In genomic region chr12:16872006-16872405, GRCm38 (mm10) we compare ENCODE assay signal across 30 mouse cellular contexts.
"Had no signal": no experiment of that assay in that cellular context is flagged by ENCODE, and none has a peak within 500 bp of the region (broad histone marks: within the 10 kb centered on the region; RNA-seq: fewer than 3 reads in every experiment).

No protein-coding gene starts in this region.

- H3K9ac ChIP-seq: heart, embryonic 12.5 days; heart, embryonic 13.5 days; heart, embryonic 15.5 days; hindbrain, embryonic 12.5 days; hindbrain, embryonic 13.5 days; hindbrain, embryonic 14.5 days; hindbrain, embryonic 15.5 days; intestine, embryonic 15.5 days; kidney, embryonic 15.5 days had no signal

- H3K9me3 ChIP-seq: heart, embryonic 12.5 days; heart, embryonic 13.5 days; heart, embryonic 15.5 days; hindbrain, embryonic 10.5 days; hindbrain, embryonic 13.5 days; hindbrain, embryonic 15.5 days; intestine, embryonic 15.5 days; kidney, embryonic 15.5 days had no signal

- H3K27me3 ChIP-seq: heart, embryonic 12.5 days; heart, embryonic 13.5 days; heart, embryonic 15.5 days; hindbrain, embryonic 12.5 days; hindbrain, embryonic 13.5 days; hindbrain, embryonic 15.5 days; intestine, embryonic 15.5 days; kidney, embryonic 15.5 days had no signal

- H3K4me2 ChIP-seq: heart, embryonic 11.5 days; heart, embryonic 12.5 days; heart, embryonic 13.5 days; heart, embryonic 15.5 days; hindbrain, embryonic 12.5 days; hindbrain, embryonic 13.5 days; hindbrain, embryonic 14.5 days; hindbrain, embryonic 15.5 days; intestine, embryonic 15.5 days; kidney, embryonic 15.5 days had no signal

- H3K27ac ChIP-seq: hindbrain, embryonic 10.5 days; hindbrain, embryonic 12.5 days; hindbrain, embryonic 13.5 days; hindbrain, embryonic 14.5 days; hindbrain, embryonic 15.5 days; hindbrain, postnatal 0 days; intestine, embryonic 15.5 days; kidney, embryonic 15.5 days; layer of hippocampus, adult 2 months; left cerebral cortex, adult 2 months had no signal

- DNase-seq: heart, postnatal 10 days; heart, postnatal 14 days; heart, postnatal 36 days; heart, postnatal 4 days; kidney, adult 11 months; kidney, adult 18-20 months; kidney, adult 2 months; kidney, adult 8-10 months; kidney, adult 9 months; kidney, postnatal 10 days; kidney, postnatal 14 days; kidney, postnatal 25 days; kidney, postnatal 36 days; kidney, postnatal 4 days; layer of hippocampus, adult 9-11 months; layer of hippocampus, postnatal 36 days had no signal

- H3K36me3 ChIP-seq: heart, embryonic 12.5 days; heart, embryonic 13.5 days; heart, embryonic 15.5 days; hindbrain, embryonic 10.5 days; hindbrain, embryonic 12.5 days; hindbrain, embryonic 13.5 days; hindbrain, embryonic 15.5 days; intestine, embryonic 15.5 days; kidney, embryonic 15.5 days had no signal

- H3K4me3 ChIP-seq: heart, embryonic 12.5 days; heart, embryonic 13.5 days; heart, embryonic 15.5 days; hindbrain, embryonic 10.5 days; hindbrain, embryonic 12.5 days; hindbrain, embryonic 13.5 days; hindbrain, embryonic 15.5 days; intestine, embryonic 15.5 days; kidney, embryonic 15.5 days; layer of hippocampus, adult 2 months; left cerebral cortex, adult 2 months had no signal
